Mouse (Mus musculus) neural tube, embryonic 15.5 days (tissue): ENCODE measurements around the gene Lpgat1. TPM values are rescaled to one million over a fixed set of nuclear protein-coding genes. Genes with fewer than 3 reads are reported as not detected.

Source experiments
- ATAC-seq: fragments of 200-750 bp; cut with Nextera tagmentation; 2 replicates; pipeline ENCODE4 v1.8.0; 2017; ENCODE audit warnings: mild to moderate bottlenecking, moderate TSS enrichment, moderate library complexity; ENCODE audit not compliant: low FRiP score
- H3K27ac ChIP-seq: fragments of 300-500 bp; sonication (generic); replicated peaks from 2 replicates; pipeline ENCODE4 v1.5.1; 2015; ENCODE audit warnings: mild to moderate bottlenecking, inconsistent platforms
- H3K27me3 ChIP-seq: fragments of 300-500 bp; sonication (generic); replicated peaks from 2 replicates; pipeline ENCODE4 v1.6.1; 2015; ENCODE audit warnings: inconsistent platforms
- H3K36me3 ChIP-seq: fragments of 300-500 bp; sonication (generic); 2 replicates; pipeline ENCODE4 v1.6.1; 2015; ENCODE audit warnings: inconsistent platforms
- H3K4me1 ChIP-seq: fragments of 300-500 bp; sonication (generic); 2 replicates; pipeline ENCODE4 v1.6.1; 2015; ENCODE audit warnings: inconsistent platforms
- H3K4me2 ChIP-seq: fragments of 300-500 bp; sonication (generic); 2 replicates; pipeline ENCODE4 v1.6.1; 2015; ENCODE audit warnings: inconsistent platforms, mild to moderate bottlenecking, moderate library complexity
- H3K4me3 ChIP-seq: fragments of 300-500 bp; sonication (generic); replicated peaks from 2 replicates; pipeline ENCODE4 v1.5.1; 2015; ENCODE audit warnings: mild to moderate bottlenecking, inconsistent platforms
- H3K9ac ChIP-seq: fragments of 300-500 bp; sonication (generic); replicated peaks from 2 replicates; pipeline ENCODE4 v1.6.1; 2015; ENCODE audit warnings: mild to moderate bottlenecking, inconsistent platforms
- H3K9me3 ChIP-seq: fragments of 300-500 bp; sonication (generic); replicated peaks from 2 replicates; pipeline ENCODE4 v1.6.1; 2016; ENCODE audit warnings: inconsistent platforms
- WGBS: fragments of 180-500 bp; shearing (Covaris S2); methylation state at CpG from one replicate; pipeline ENCODE4 v1.1.7; 2015; ENCODE audit warnings: mixed read lengths; 5-methylcytosine and 5-hydroxymethylcytosine counted together
- polyA plus RNA-seq: library from polyadenylated mRNA; unstranded; fragments of >200 nt; fragmentation: Nextera tagmentation; extraction: Ambion mirVana; gene quantifications from 2 replicates; pipeline ENCODE4 v1.2.1, GENCODE M21; 2015

Gene Lpgat1
- polyA plus RNA-seq, 1 experiment from 2014 or later, result 37.3 TPM

GRCm38 (mm10) chr1:191833396-191833795 is 115.8 kb downstream of the Lpgat1 start:
- WGBS, result 96% methylated on average over 6 of the region's 6 CpGs
- Histone ChIP-seq H3K4me3 (no peak overlapping the region), H3K4me1 (no peaks in the 10 kb centered on the region), H3K9me3 (no peaks in the 10 kb centered on the region), H3K36me3 (no peaks in the 10 kb centered on the region), H3K27ac (no peak overlapping the region), H3K27me3 (no peaks in the 10 kb centered on the region), H3K9ac (no peak overlapping the region), H3K4me2 (no peak overlapping the region)
- no peak for ATAC-seq

Other genes with a start within 250 kb of the Lpgat1 start
- gene Dtl, start 142.3 kb upstream of the Lpgat1 start, polyA plus RNA-seq, result 5.4 and 16.3 TPM in 2 replicates
- 32.2 and 35.8 TPM in 2 replicates for gene Ints7, start 142.2 kb upstream of the Lpgat1 start, polyA plus RNA-seq
- 3.6 and 11.2 TPM in 2 replicates for gene Nek2, start 103.6 kb downstream of the Lpgat1 start, polyA plus RNA-seq
- gene Slc30a1, start 188.9 kb downstream of the Lpgat1 start, polyA plus RNA-seq, result 3.6 and 4.1 TPM in 2 replicates